Mouse (Mus musculus): ENCODE results near the gene Vmn1r214.

GRCm38 (mm10) chr13:23024812-23025211 lies 5.4 kb upstream of the Vmn1r214 start:
- TF ChIP-seq CTCF (IDR thresholded peaks at IDR 0.05; ENCODE audit: control insufficient read depth, insufficient read depth, insufficient replicate concordance, low read depth, low read length) (no peak), POLR2A (IDR thresholded peaks at IDR 0.05; ENCODE audit: control insufficient read depth, low read depth, low read length) (no peak)
